Mouse (Mus musculus) heart, embryonic 10.5 days (tissue): ENCODE results near the gene Apol10a. TPM values are rescaled to one million over a fixed set of nuclear protein-coding genes. Genes with fewer than 3 reads are reported as not detected.
"Not testable (repeated sequence)": the region's sequence is repeated elsewhere in the genome, so short reads cannot be mapped to it uniquely, and the experiment has no call there.

Experiments
- DNase-seq: peaks from one replicate; pipeline ENCODE4 v3.0.0-alpha.2; 2017; ENCODE audit warnings: low spot score
- H3K27ac ChIP-seq: fragments of 300-500 bp; sonication (generic); 2 replicates; pipeline ENCODE4 v1.5.1; 2016; ENCODE audit warnings: mild to moderate bottlenecking
- H3K27me3 ChIP-seq: fragments of 300-500 bp; sonication (generic); 2 replicates; pipeline ENCODE4 v1.6.1; 2016; ENCODE audit warnings: mild to moderate bottlenecking; ENCODE audit not compliant: poor library complexity, insufficient read depth, severe bottlenecking
- H3K36me3 ChIP-seq: fragments of 300-500 bp; sonication (generic); 2 replicates; pipeline ENCODE4 v1.6.1; 2016; ENCODE audit warnings: mild to moderate bottlenecking, moderate library complexity
- H3K4me1 ChIP-seq: fragments of 300-500 bp; sonication (generic); 2 replicates; pipeline ENCODE4 v1.6.1; 2016; ENCODE audit warnings: mild to moderate bottlenecking
- H3K4me3 ChIP-seq: fragments of 300-500 bp; sonication (generic); 2 replicates; pipeline ENCODE4 v1.5.1; 2016; ENCODE audit warnings: mild to moderate bottlenecking, moderate library complexity
- H3K9me3 ChIP-seq: fragments of 300-500 bp; sonication (generic); 2 replicates; pipeline ENCODE4 v1.6.1; 2016; ENCODE audit warnings: mild to moderate bottlenecking, moderate library complexity
- WGBS: fragments of 180-500 bp; shearing (Covaris S2); methylation state at CpG from one replicate; pipeline ENCODE4 v1.1.7; 2016; 5-methylcytosine and 5-hydroxymethylcytosine counted together
- polyA plus RNA-seq: library from polyadenylated mRNA; unstranded; fragments of >200 nt; fragmentation: Nextera tagmentation; extraction: Ambion mirVana; gene quantifications from 2 replicates; pipeline ENCODE4 v1.2.1, GENCODE M21; 2016

The Apol10a gene
- polyA plus RNA-seq, 1 experiment from 2014 or later = not detected

DNA sequence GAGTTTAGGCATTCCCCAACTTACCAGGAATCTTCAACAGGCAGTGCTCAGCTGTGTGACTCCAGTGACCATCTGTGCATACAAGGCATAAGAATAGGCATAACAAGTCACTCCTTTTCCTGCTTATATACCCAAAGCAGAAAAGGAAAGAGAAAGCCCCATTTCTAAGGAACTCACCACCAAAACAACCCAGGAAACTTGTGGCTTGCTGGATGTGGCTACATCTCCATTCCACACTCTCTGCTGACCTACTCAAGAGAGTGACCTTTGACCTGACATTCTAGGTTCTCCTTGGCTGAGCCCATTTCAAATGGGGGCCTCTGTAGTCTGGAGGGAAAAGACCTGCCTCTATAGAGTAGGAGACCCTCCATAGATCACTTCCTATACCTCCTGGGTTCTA, 56.4 kb downstream of the Apol10a start, which contains the start of gene Apol7c:
Gene Apol7c (minus strand): TSS at position 101 of the 400 bp plus-strand sequence.
- H3K36me3 ChIP-seq = no peaks in the 10 kb centered on the region
- H3K4me1 ChIP-seq = no peaks in the 10 kb centered on the region
- no peak within 1 kb of the TSS for H3K27ac ChIP-seq
- no peaks in the 10 kb centered on the region for H3K9me3 ChIP-seq
- H3K27me3 ChIP-seq = no peaks in the 10 kb centered on the region
- H3K4me3 ChIP-seq = no peak within 1 kb of the TSS
- DNase-seq = no peak

DNA sequence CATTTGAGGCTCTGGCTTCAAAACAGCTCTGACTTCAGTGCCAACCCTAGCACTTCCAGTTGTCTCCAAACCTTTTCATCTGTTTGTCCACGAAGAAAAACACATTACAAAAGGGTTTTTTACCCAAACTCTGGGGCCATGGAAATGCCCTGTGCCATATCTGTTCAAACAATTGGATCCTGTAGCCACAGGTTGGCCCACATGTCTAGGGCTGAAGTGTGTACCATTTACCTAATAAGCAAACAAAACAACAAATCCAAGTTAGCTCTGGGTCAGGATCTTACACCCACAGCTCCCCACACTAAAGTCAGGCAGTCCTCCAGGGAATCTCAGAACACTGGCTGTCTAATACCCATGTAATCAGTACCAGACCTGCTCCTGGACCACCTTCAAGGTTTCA, 62.4 kb downstream of the Apol10a start:
- DNase-seq, H3K36me3 ChIP-seq, H3K9me3 ChIP-seq, H3K27ac ChIP-seq, H3K4me3 ChIP-seq, H3K27me3 ChIP-seq, H3K4me1 ChIP-seq: not testable (repeated sequence)
- 53% methylated on average over 1 of the region's 1 CpGs for WGBS

Other genes starting within 250 kb of the Apol10a start
- 76.2 and 96.5 TPM in 2 replicates for gene Rbfox2, start 170.0 kb upstream of the Apol10a start, polyA plus RNA-seq
- gene Apol7a, start 77.9 kb upstream of the Apol10a start, polyA plus RNA-seq = 0.34 TPM in 1 of 2 replicates, not detected in the other
- 0.57 TPM in 1 of 2 replicates, not detected in the other for gene Apol9a, start 65.9 kb upstream of the Apol10a start, polyA plus RNA-seq
- gene Apol7b, start 29.6 kb upstream of the Apol10a start, polyA plus RNA-seq = not detected in 2 replicates
- gene Apol11a, start 31.2 kb downstream of the Apol10a start, polyA plus RNA-seq = not detected in 2 replicates
- gene Apol7c, start 56.3 kb downstream of the Apol10a start, polyA plus RNA-seq = not detected in 2 replicates
- not detected in 2 replicates for gene 1700025B11Rik, start 84.8 kb downstream of the Apol10a start, polyA plus RNA-seq
- gene Apol10b, start 119.1 kb downstream of the Apol10a start, polyA plus RNA-seq = not detected in 2 replicates
- not detected in 2 replicates for gene Gm36245, start 122.2 kb downstream of the Apol10a start, polyA plus RNA-seq
- not detected in 2 replicates for gene Apol11b, start 166.2 kb downstream of the Apol10a start, polyA plus RNA-seq
- gene Apol7e, start 221.8 kb downstream of the Apol10a start, polyA plus RNA-seq = not detected in 2 replicates